Mouse (Mus musculus) gastrocnemius, postnatal 10 days (tissue): ENCODE data around the gene Ppm1h. TPM values are rescaled to one million over a fixed set of nuclear protein-coding genes. Genes with fewer than 3 reads are reported as not detected.

Experiments
- DNase-seq: peaks from one replicate; pipeline ENCODE4 v3.0.0; 2021; ENCODE audit warnings: mixed read lengths
- total RNA-seq, 2 experiments: library from RNA; stranded (reverse); gene quantifications; 2 replicates each; pipeline ENCODE4 v1.2.3; 2021

Ppm1h gene
- total RNA-seq, 2 experiments from 2014 or later = 3.1 to 4.8 TPM

- DNase-seq = no peak
These were observed 67.6 kb downstream of the Ppm1h start for GRCm38 (mm10) chr10:122746211-122746610.

GRCm38 (mm10) chr10:122747151-122747925 is 68.8 kb downstream of the Ppm1h start:
- no peak for DNase-seq

GRCm38 (mm10) chr10:122748361-122748951 is 69.9 kb downstream of the Ppm1h start:
- no peak for DNase-seq

- no peak for DNase-seq
These were observed 70.5 kb downstream of the Ppm1h start for GRCm38 (mm10) chr10:122749071-122749470.

- no peak for DNase-seq
These were observed 71.3 kb downstream of the Ppm1h start for GRCm38 (mm10) chr10:122749876-122750275.

- no peak for DNase-seq
These were observed 74.7 kb downstream of the Ppm1h start for GRCm38 (mm10) chr10:122752950-122753923.

- no peak for DNase-seq
These were observed 75.4 kb downstream of the Ppm1h start for GRCm38 (mm10) chr10:122753924-122754307.

- no peak for DNase-seq
These were observed 76.4 kb downstream of the Ppm1h start for GRCm38 (mm10) chr10:122754967-122755366.

GRCm38 (mm10) chr10:122756879-122757530 is 78.4 kb downstream of the Ppm1h start:
- DNase-seq = no peak

- DNase-seq = no peak
These were observed 79.2 kb downstream of the Ppm1h start for GRCm38 (mm10) chr10:122757727-122758126.

- no peak for DNase-seq
These were observed 79.8 kb downstream of the Ppm1h start for GRCm38 (mm10) chr10:122758346-122758745.

- DNase-seq = no peak
These were observed 81.2 kb downstream of the Ppm1h start for GRCm38 (mm10) chr10:122759729-122760128.

- DNase-seq = no peak
These were observed 82.1 kb downstream of the Ppm1h start for GRCm38 (mm10) chr10:122760469-122761307.

- DNase-seq = no peak
These were observed 84.4 kb downstream of the Ppm1h start for GRCm38 (mm10) chr10:122762772-122763511.

- no peak for DNase-seq
These were observed 85.0 kb downstream of the Ppm1h start for GRCm38 (mm10) chr10:122763596-122763995.

- no peak for DNase-seq
These were observed 86.1 kb downstream of the Ppm1h start for GRCm38 (mm10) chr10:122764653-122765052.

- DNase-seq = no peak
These were observed 87.0 kb downstream of the Ppm1h start for GRCm38 (mm10) chr10:122765521-122765920.

GRCm38 (mm10) chr10:122765992-122766391 is 87.4 kb downstream of the Ppm1h start:
- no peak for DNase-seq

GRCm38 (mm10) chr10:122768204-122768892 is 89.8 kb downstream of the Ppm1h start:
- no peak for DNase-seq

GRCm38 (mm10) chr10:122768893-122769341 is 90.4 kb downstream of the Ppm1h start:
- DNase-seq = no peak
